Comparison of ENCODE assay signal across 7 mouse cellular contexts in genomic region chr1:135199014-135199819, GRCm38 (mm10). TPM values are rescaled to one million over a fixed set of nuclear protein-coding genes. Genes with fewer than 3 reads are reported as not detected.
DNase-seq lines count a peak whose midpoint lies in the region; ATAC-seq and TF ChIP-seq lines count a peak whose summit lies in the region.

No protein-coding gene starts in this region.

- TF ChIP-seq EP300 in MEL (IDR thresholded peaks at IDR 0.05; ENCODE audit: low read depth in 1 of 2, low read length in 2 of 2), result no peak

- peak; percentile 81 for DNase-seq in MEL (ENCODE audit: low read depth, low spot score)
- peak; percentile 35 for DNase-seq in c-Kit-positive CD71-positive TER-119-positive erythroid progenitor cells, embryonic 14.5 days (ENCODE audit: low spot score)
- peak; percentile 73 for DNase-seq in limb, embryonic 11.5 days (ENCODE audit: low spot score)
- DNase-seq in left cerebral cortex, postnatal 25 days (ENCODE audit: low spot score in 2 of 2), result no peak
- no peak for DNase-seq in natural killer cell, adult 2 months (ENCODE audit: low spot score in 2 of 2)

- H3K79me2 ChIP-seq in MEL (ENCODE audit: control insufficient read depth, insufficient read depth, low read length, poor library complexity), result no peaks in the 10 kb centered on the region

- TF ChIP-seq RAD21 in MEL (IDR thresholded peaks at IDR 0.05; ENCODE audit: low read depth, low read length), result no peak

- H3K36me3 ChIP-seq in MEL (ENCODE audit: control insufficient read depth in 1 of 2, insufficient read depth in 2 of 2, low read length in 2 of 2), result peaks cover 0 to 6% of the 10 kb centered on the region in 2 experiments; a peak in 2 of 4 replicates
- H3K36me3 ChIP-seq in limb, embryonic 11.5 days (ENCODE audit: control insufficient read depth, insufficient read depth, low read length), result no peaks in the 10 kb centered on the region
- H3K36me3 ChIP-seq in midbrain, embryonic 15.5 days (replicated peaks), result no peaks in the 10 kb centered on the region

- H3K27ac ChIP-seq in MEL (ENCODE audit: control insufficient read depth, low read depth, low read length), result no peak overlapping the region
- peak overlapping the region; percentile 32 for H3K27ac ChIP-seq in limb, embryonic 11.5 days (replicated peaks; ENCODE audit: low read depth, low read length)
- no peak overlapping the region for H3K27ac ChIP-seq in midbrain, embryonic 15.5 days

- intact Hi-C loops in left cerebral cortex, postnatal 25 days (cut with DNase I), result no loop called here

- peak overlapping the region; percentile 44 for H3K4me2 ChIP-seq in limb, embryonic 11.5 days (ENCODE audit: low read depth, severe bottlenecking)
- peak overlapping the region; percentile 37 for H3K4me2 ChIP-seq in midbrain, embryonic 15.5 days

- no peaks in the 10 kb centered on the region for H3K27me3 ChIP-seq in MEL (ENCODE audit: control insufficient read depth in 1 of 2, insufficient read depth in 2 of 2, low read length in 2 of 2)
- no peaks in the 10 kb centered on the region for H3K27me3 ChIP-seq in limb, embryonic 11.5 days (ENCODE audit: control insufficient read depth, insufficient read depth, low read length)
- no peaks in the 10 kb centered on the region for H3K27me3 ChIP-seq in midbrain, embryonic 15.5 days (replicated peaks)

- TF ChIP-seq CTCF in MEL (IDR thresholded peaks at IDR 0.05 in 2 of 3, conservative IDR thresholded peaks at IDR 0.05 in 1 of 3; ENCODE audit: control insufficient read depth in 1 of 3, insufficient read depth in 1 of 3, low read depth in 2 of 3, low read length in 3 of 3, poor library complexity in 1 of 3, severe bottlenecking in 1 of 3), result no peak

- peak overlapping the region; percentile 23 to 66 for H3K4me3 ChIP-seq in MEL (ENCODE audit: control insufficient read depth in 1 of 2, insufficient read depth in 1 of 2, low read depth in 2 of 2, low read length in 2 of 2)
- H3K4me3 ChIP-seq in limb, embryonic 11.5 days (ENCODE audit: low read depth, low read length), result 0 out of 2 replicates have a peak overlapping the region, but pooled peaks have one; percentile 12
- H3K4me3 ChIP-seq in midbrain, embryonic 15.5 days, result no peak overlapping the region

- no peaks in the 10 kb centered on the region for H3K9me3 ChIP-seq in MEL (replicated peaks; ENCODE audit: insufficient read depth, low read length)
- H3K9me3 ChIP-seq in limb, embryonic 11.5 days (ENCODE audit: control insufficient read depth, low read length), result no peaks in the 10 kb centered on the region; the same call in 1 of the 2 replicates
- no peaks in the 10 kb centered on the region for H3K9me3 ChIP-seq in midbrain, embryonic 15.5 days

- peak overlapping the region; percentile 51 for H3K9ac ChIP-seq in MEL (ENCODE audit: control insufficient read depth, low read depth, low read length, poor library complexity, severe bottlenecking)
- peak overlapping the region; percentile 55 for H3K9ac ChIP-seq in limb, embryonic 11.5 days (ENCODE audit: low read length)
- H3K9ac ChIP-seq in midbrain, embryonic 15.5 days, result peak overlapping the region; percentile 0; the same call in 1 of the 2 replicates

- peak in 1 of 2 experiments; percentile 37; a peak in 1 of 4 replicates for TF ChIP-seq POLR2A in MEL (IDR thresholded peaks at IDR 0.05; ENCODE audit: control insufficient read depth in 1 of 2, insufficient read depth in 1 of 2, low read depth in 1 of 2, low read length in 2 of 2, poor library complexity in 1 of 2)

- peaks cover 3 to 21% of the 10 kb centered on the region in 2 experiments for H3K4me1 ChIP-seq in MEL (ENCODE audit: control insufficient read depth in 1 of 2, insufficient read depth in 2 of 2, low read length in 2 of 2)
- peaks cover 16% of the 10 kb centered on the region for H3K4me1 ChIP-seq in limb, embryonic 11.5 days (ENCODE audit: control insufficient read depth, insufficient read depth, low read length)
- H3K4me1 ChIP-seq in midbrain, embryonic 15.5 days, result peaks cover 7% of the 10 kb centered on the region

- peak; percentile 49 to 78 for ATAC-seq in hematopoietic stem cell, adult 5-6 weeks (replicated peaks in 1 of 2; ENCODE audit: insufficient read depth in 1 of 2, low FRiP score in 2 of 2, low TSS enrichment in 1 of 2, low read depth in 1 of 2, poor library complexity in 2 of 2, severe bottlenecking in 2 of 2)
- peak; percentile 77 for ATAC-seq in limb, embryonic 11.5 days (ENCODE audit: insufficient number of reproducible peaks, low FRiP score, low TSS enrichment, low read depth)
- ATAC-seq in midbrain, embryonic 15.5 days (replicated peaks), result no peak

- WGBS in limb, embryonic 11.5 days, result 3% methylated on average over 21 of the region's 21 CpGs
- WGBS in midbrain, embryonic 15.5 days, result 3% methylated on average over 21 of the region's 21 CpGs

TF ChIP-seq in MEL, 35 proteins besides CTCF, POLR2A, EP300 and RAD21:
- TF ChIP-seq ZKSCAN1 (IDR thresholded peaks at IDR 0.05; ENCODE audit: low read depth, low read length), result no peak
- peak; percentile 49; the same call in 1 of the 2 replicates for TF ChIP-seq ETS1 (IDR thresholded peaks at IDR 0.05; ENCODE audit: low read depth, low read length)
- TF ChIP-seq MYC (IDR thresholded peaks at IDR 0.05; ENCODE audit: low read depth, low read length), result peak; percentile 33; the same call in 1 of the 2 replicates
- TF ChIP-seq TBP (IDR thresholded peaks at IDR 0.05; ENCODE audit: low read depth, low read length), result 0 out of 2 replicates have a peak, but pooled peaks have one; percentile 14
- peak; percentile 47; the same call in 1 of the 2 replicates for TF ChIP-seq ZNF384 (IDR thresholded peaks at IDR 0.05; ENCODE audit: low read depth, low read length)
- peak; percentile 64 for TF ChIP-seq NRF1 (IDR thresholded peaks at IDR 0.05; ENCODE audit: insufficient read depth, low read depth, low read length, poor library complexity, severe bottlenecking)
- TF ChIP-seq MXI1 (IDR thresholded peaks at IDR 0.05; ENCODE audit: low read depth, low read length), result peak; percentile 55
- TF ChIP-seq E2F4 (IDR thresholded peaks at IDR 0.05; ENCODE audit: borderline replicate concordance, low read depth, low read length), result no peak
- peak; percentile 66; the same call in 1 of the 2 replicates for TF ChIP-seq BHLHE40 (IDR thresholded peaks at IDR 0.05; ENCODE audit: borderline replicate concordance, low read depth, low read length)
- 0 out of 2 replicates have a peak, but pooled peaks have one; percentile 23 for TF ChIP-seq GATA1 (IDR thresholded peaks at IDR 0.05; ENCODE audit: low read depth, low read length)
- TF ChIP-seq MYB (IDR thresholded peaks at IDR 0.05; ENCODE audit: low read depth, low read length), result no peak
- TF ChIP-seq POLR2AphosphoS5 (IDR thresholded peaks at IDR 0.05; ENCODE audit: borderline replicate concordance, low read depth, low read length), result no peak
- 0 out of 2 replicates have a peak, but pooled peaks have one; percentile 37 for TF ChIP-seq ZMIZ1 (IDR thresholded peaks at IDR 0.05; ENCODE audit: low read depth, low read length)
- TF ChIP-seq TCF12 (IDR thresholded peaks at IDR 0.05; ENCODE audit: low read depth, low read length), result peak; percentile 32; the same call in 1 of the 2 replicates

RNA-seq across cellular contexts. Expression of gene Gpr37l1, which starts 31.7 kb away (rescaled TPM):
- total RNA-seq in MEL (2012; rRNA removed), result not detected in 2 replicates
- not detected for polyA plus RNA-seq in MEL (2012; ENCODE audit: insufficient read depth in 1 of 2, insufficient read length in 2 of 2, low read depth in 1 of 2, low replicate concordance in 2 of 2, missing spikeins in 1 of 2)
- not detected in 2 replicates for total RNA-seq in hematopoietic stem cell, adult 5-6 weeks (2017)
- polyA plus RNA-seq in limb, embryonic 11.5 days (2014; fragmentation: Nextera tagmentation; extraction: Ambion mirVana), result 0.12 TPM in 1 of 2 replicates, not detected in the other
- 0.87 and 1.2 TPM in 2 replicates for polyA plus RNA-seq in midbrain, embryonic 15.5 days (2015; fragmentation: Nextera tagmentation; extraction: Ambion mirVana)
- total RNA-seq in left cerebral cortex, postnatal 25 days (2021), result 100 to 1,000 TPM; 182 to 212 TPM

RNA-seq across cellular contexts. Expression of gene Arl8a, which starts 52.6 kb away (rescaled TPM):
- 8.0 and 9.0 TPM in 2 replicates for total RNA-seq in MEL (2012; rRNA removed)
- 10 to 100 TPM in 1 of 2 experiments, not detected in 1; 47.7 TPM for polyA plus RNA-seq in MEL (2012; ENCODE audit: insufficient read depth in 1 of 2, insufficient read length in 2 of 2, low read depth in 1 of 2, low replicate concordance in 2 of 2, missing spikeins in 1 of 2)
- 22.3 and 24.4 TPM in 2 replicates for total RNA-seq in hematopoietic stem cell, adult 5-6 weeks (2017)
- 40.8 and 44.9 TPM in 2 replicates for polyA plus RNA-seq in limb, embryonic 11.5 days (2014; fragmentation: Nextera tagmentation; extraction: Ambion mirVana)
- 401 and 406 TPM in 2 replicates for polyA plus RNA-seq in midbrain, embryonic 15.5 days (2015; fragmentation: Nextera tagmentation; extraction: Ambion mirVana)
- 100 to 1,000 TPM; 261 to 278 TPM for total RNA-seq in left cerebral cortex, postnatal 25 days (2021)

RNA-seq across cellular contexts. Expression of gene Elf3, which starts 59.2 kb away (rescaled TPM):
- not detected in 2 replicates for total RNA-seq in MEL (2012; rRNA removed)
- polyA plus RNA-seq in MEL (2012; ENCODE audit: insufficient read depth in 1 of 2, insufficient read length in 2 of 2, low read depth in 1 of 2, low replicate concordance in 2 of 2, missing spikeins in 1 of 2), result not detected
- total RNA-seq in hematopoietic stem cell, adult 5-6 weeks (2017), result not detected in 2 replicates
- polyA plus RNA-seq in limb, embryonic 11.5 days (2014; fragmentation: Nextera tagmentation; extraction: Ambion mirVana), result 7.4 and 7.9 TPM in 2 replicates
- polyA plus RNA-seq in midbrain, embryonic 15.5 days (2015; fragmentation: Nextera tagmentation; extraction: Ambion mirVana), result 0.15 and 0.19 TPM in 2 replicates
- total RNA-seq in left cerebral cortex, postnatal 25 days (2021), result under 1 TPM in 1 of 2 experiments, not detected in 1; 0.16 TPM

Comparison
In these comparisons a context has a peak if more than half of its experiments do, and no peak if none do; other contexts are left out.
1. DNase-seq: peak in MEL (single experiment), c-Kit-positive CD71-positive TER-119-positive erythroid progenitor cells, embryonic 14.5 days (single experiment) and limb, embryonic 11.5 days (single experiment); none in left cerebral cortex, postnatal 25 days (0 of 2) and natural killer cell, adult 2 months (0 of 2).
2. H3K9ac ChIP-seq: peak in every context shown above with its lines; median percentile 55 in limb, embryonic 11.5 days; 51 in MEL; 0 in midbrain, embryonic 15.5 days.
3. RNA of gene Gpr37l1, which starts 31.7 kb away (total RNA-seq): 182 to 212 TPM in left cerebral cortex, postnatal 25 days; not detected in MEL and not detected in hematopoietic stem cell, adult 5-6 weeks; every median in the first group is over 100 times any median in the second.
4. RNA of gene Arl8a, which starts 52.6 kb away (total RNA-seq): 261 to 278 TPM in left cerebral cortex, postnatal 25 days; 22.3 to 24.4 TPM in hematopoietic stem cell, adult 5-6 weeks and 8.0 to 9.0 TPM in MEL; every median in the first group is over 10 times any median in the second.